Mouse (Mus musculus) forebrain, postnatal 0 days (tissue): ENCODE data around the gene Cass4. TPM values are rescaled to one million over a fixed set of nuclear protein-coding genes. Genes with fewer than 3 reads are reported as not detected.

ENCODE experiments used
- ATAC-seq: fragments of 200-750 bp; cut with Nextera tagmentation; 2 replicates; pipeline ENCODE4 v1.8.0; 2017; ENCODE audit warnings: mild to moderate bottlenecking, moderate library complexity
- DNase-seq: peaks from one replicate; pipeline ENCODE4 v3.0.0-alpha.2; 2015
- H3K27ac ChIP-seq: fragments of 300-500 bp; sonication (generic); 2 replicates; pipeline ENCODE4 v1.5.1; 2014; ENCODE audit warnings: low read depth, mild to moderate bottlenecking, antibody characterized with exemption, low read length, moderate library complexity, mixed read lengths
- H3K27me3 ChIP-seq: fragments of 300-500 bp; sonication (generic); 2 replicates; pipeline ENCODE4 v1.6.1; 2014; ENCODE audit warnings: mild to moderate bottlenecking, low read length, mixed read lengths; ENCODE audit not compliant: insufficient read depth
- H3K36me3 ChIP-seq: fragments of 300-500 bp; sonication (generic); 2 replicates; pipeline ENCODE4 v1.6.1; 2014; ENCODE audit warnings: mild to moderate bottlenecking, moderate library complexity; ENCODE audit not compliant: insufficient read depth
- H3K4me1 ChIP-seq: fragments of 300-500 bp; sonication (generic); 2 replicates; pipeline ENCODE4 v1.6.1; 2014; ENCODE audit warnings: antibody characterized with exemption; ENCODE audit not compliant: insufficient read depth
- H3K4me2 ChIP-seq: fragments of 300-500 bp; sonication (generic); 2 replicates; pipeline ENCODE4 v1.6.1; 2014; ENCODE audit warnings: low read depth, mild to moderate bottlenecking, moderate library complexity
- H3K4me3 ChIP-seq: fragments of 300-500 bp; sonication (generic); 2 replicates; pipeline ENCODE4 v1.5.1; 2014; ENCODE audit warnings: low read depth, low read length, mixed read lengths
- H3K9ac ChIP-seq: fragments of 300-500 bp; sonication (generic); 2 replicates; pipeline ENCODE4 v1.6.1; 2014; ENCODE audit warnings: mild to moderate bottlenecking
- H3K9me3 ChIP-seq: fragments of 300-500 bp; sonication (generic); 2 replicates; pipeline ENCODE4 v1.6.1; 2016; ENCODE audit warnings: low read length
- CTCF ChIP-seq: sonication (generic); IDR thresholded peaks from 2 replicates; pipeline ENCODE4 v1.5.1; 2016; ENCODE audit warnings: antibody characterized with exemption, control low read depth, low read depth
- WGBS: fragments of 180-500 bp; shearing (Covaris S2); extraction: QIAGEN DNeasy Blood & Tissue Kit; methylation state at CpG from one replicate; pipeline ENCODE4 v1.1.7; 2014; 5-methylcytosine and 5-hydroxymethylcytosine counted together
- polyA plus RNA-seq: library from polyadenylated mRNA; unstranded; fragments of >200 nt; fragmentation: Nextera tagmentation; extraction: Ambion mirVana; gene quantifications from 2 replicates; pipeline ENCODE4 v1.2.1, GENCODE M21; 2015
- total RNA-seq: library from RNA; depleted of rRNA; stranded (reverse); fragments of >200 nt; gene quantifications from 2 replicates; pipeline ENCODE4 v1.2.3, GENCODE M21; 2014; rRNA removed

The Cass4 gene
- total and polyA plus RNA-seq, 2 experiments from 2014 or later: 0.12 to 0.24 TPM

DNA sequence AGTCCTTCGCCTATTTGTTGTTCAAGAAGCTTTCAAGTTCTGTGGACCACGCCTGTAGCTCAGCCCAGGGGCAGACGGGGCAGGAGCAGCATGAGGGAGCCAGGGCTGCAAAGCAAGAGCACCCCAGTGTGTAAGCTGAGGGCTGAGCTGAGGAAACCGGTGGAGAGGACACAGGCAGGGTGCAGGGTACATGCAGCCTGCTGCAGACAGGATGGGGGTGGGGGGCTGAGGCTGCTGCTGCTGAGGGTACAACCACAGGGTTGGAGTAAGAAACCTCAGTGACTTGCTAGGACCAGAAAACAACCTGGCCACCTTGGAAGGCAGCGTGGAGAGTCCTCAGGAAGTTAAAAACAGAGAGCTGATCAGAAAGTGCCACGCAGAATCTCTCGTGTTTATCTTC, 86.7 kb downstream of the Cass4 start:
- no peak for TF ChIP-seq CTCF
- Histone ChIP-seq H3K4me1 (no peaks in the 10 kb centered on the region), H3K27me3 (no peaks in the 10 kb centered on the region), H3K27ac (no peak overlapping the region), H3K9me3 (no peaks in the 10 kb centered on the region), H3K9ac (no peak overlapping the region), H3K4me2 (no peak overlapping the region), H3K4me3 (no peak overlapping the region), H3K36me3 (no peaks in the 10 kb centered on the region)
- WGBS: 67% methylated on average over 7 of the region's 7 CpGs
- no peak for DNase-seq
- ATAC-seq: no peak

DNA sequence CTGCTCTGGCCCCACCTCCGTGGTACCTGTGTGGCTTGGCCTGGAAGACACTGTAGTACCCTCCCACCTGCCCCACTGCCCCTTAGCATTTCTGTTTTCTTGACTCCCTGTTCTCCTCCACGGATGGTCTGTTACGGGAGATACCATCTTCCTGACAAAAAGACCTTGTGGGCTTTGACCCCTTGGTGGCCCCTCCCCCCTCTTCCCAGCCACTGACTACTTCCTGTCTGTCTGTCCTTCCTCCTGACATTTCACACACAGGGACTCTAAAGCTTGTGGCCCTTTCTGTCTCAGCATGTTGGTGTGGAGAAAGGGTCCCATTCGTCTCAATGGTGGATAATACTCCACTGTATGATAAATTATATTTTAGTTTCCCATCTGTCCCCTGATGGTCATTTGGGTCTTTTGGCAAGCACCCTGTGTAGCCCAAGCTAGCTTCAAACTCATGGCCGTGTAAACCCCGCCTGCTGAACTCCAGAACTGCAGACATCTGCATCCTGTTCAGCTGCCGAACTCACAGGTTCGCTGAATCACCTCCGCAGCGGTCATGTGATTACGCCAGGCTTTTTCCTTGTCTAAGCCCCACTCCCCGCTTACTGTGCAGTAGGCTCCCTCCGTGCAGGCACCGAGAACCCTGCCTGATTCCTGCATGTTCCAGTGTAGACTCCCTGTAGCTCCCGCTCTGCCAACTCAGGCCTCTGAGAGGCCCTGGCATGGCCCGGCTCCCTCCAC, 88.2 kb downstream of the Cass4 start:
- no peaks in the 10 kb centered on the region for H3K4me1 ChIP-seq
- DNase-seq: no peak
- no peaks in the 10 kb centered on the region for H3K27me3 ChIP-seq
- TF ChIP-seq CTCF: no peak
- no peak overlapping the region for H3K9ac ChIP-seq
- ATAC-seq: no peak
- H3K4me2 ChIP-seq: no peak overlapping the region
- no peak overlapping the region for H3K4me3 ChIP-seq
- 85% methylated on average over 16 of the region's 16 CpGs for WGBS
- H3K27ac ChIP-seq: no peak overlapping the region
- no peaks in the 10 kb centered on the region for H3K36me3 ChIP-seq
- no peaks in the 10 kb centered on the region for H3K9me3 ChIP-seq

Other genes with a start within 250 kb of the Cass4 start
- 0.31 and 0.86 TPM in 2 replicates for gene Mc3r, start 145.3 kb upstream of the Cass4 start, total RNA-seq
- gene Mc3r, start 145.3 kb upstream of the Cass4 start, polyA plus RNA-seq: 0.29 and 0.53 TPM in 2 replicates
- 14.9 and 17.5 TPM in 2 replicates for gene Fam210b, start 48.2 kb upstream of the Cass4 start, total RNA-seq
- gene Fam210b, start 48.2 kb upstream of the Cass4 start, polyA plus RNA-seq: 43.5 and 49.3 TPM in 2 replicates
- gene Aurka, start 23.3 kb upstream of the Cass4 start, total RNA-seq: 4.7 and 9.2 TPM in 2 replicates
- gene Aurka, start 23.3 kb upstream of the Cass4 start, polyA plus RNA-seq: 8.8 and 10.4 TPM in 2 replicates
- gene Cstf1, start 23.1 kb upstream of the Cass4 start, total RNA-seq: 30.3 and 37.6 TPM in 2 replicates
- 28.9 and 29.3 TPM in 2 replicates for gene Cstf1, start 23.1 kb upstream of the Cass4 start, polyA plus RNA-seq
- 80.0 and 84.0 TPM in 2 replicates for gene Rtf2, start 46.8 kb downstream of the Cass4 start, total RNA-seq
- 86.1 and 99.6 TPM in 2 replicates for gene Rtf2, start 46.8 kb downstream of the Cass4 start, polyA plus RNA-seq
- not detected in 2 replicates for gene Gcnt7, start 64.8 kb downstream of the Cass4 start, total RNA-seq
- 0.38 and 0.74 TPM in 2 replicates for gene Gcnt7, start 64.8 kb downstream of the Cass4 start, polyA plus RNA-seq
- 1.1 and 2.3 TPM in 2 replicates for gene Fam209, start 78.7 kb downstream of the Cass4 start, total RNA-seq
- 0.23 and 0.50 TPM in 2 replicates for gene Fam209, start 78.7 kb downstream of the Cass4 start, polyA plus RNA-seq
- 3.3 and 3.7 TPM in 2 replicates for gene Tfap2c, start 155.8 kb downstream of the Cass4 start, total RNA-seq
- gene Tfap2c, start 155.8 kb downstream of the Cass4 start, polyA plus RNA-seq: 3.7 and 3.9 TPM in 2 replicates